Mouse (Mus musculus): ENCODE data around the gene Vsir. TPM values are rescaled to one million over a fixed set of nuclear protein-coding genes. Genes with fewer than 3 reads are reported as not detected.

Gene Vsir
- polyA plus RNA-seq, 1 experiment = 155 TPM

DNA sequence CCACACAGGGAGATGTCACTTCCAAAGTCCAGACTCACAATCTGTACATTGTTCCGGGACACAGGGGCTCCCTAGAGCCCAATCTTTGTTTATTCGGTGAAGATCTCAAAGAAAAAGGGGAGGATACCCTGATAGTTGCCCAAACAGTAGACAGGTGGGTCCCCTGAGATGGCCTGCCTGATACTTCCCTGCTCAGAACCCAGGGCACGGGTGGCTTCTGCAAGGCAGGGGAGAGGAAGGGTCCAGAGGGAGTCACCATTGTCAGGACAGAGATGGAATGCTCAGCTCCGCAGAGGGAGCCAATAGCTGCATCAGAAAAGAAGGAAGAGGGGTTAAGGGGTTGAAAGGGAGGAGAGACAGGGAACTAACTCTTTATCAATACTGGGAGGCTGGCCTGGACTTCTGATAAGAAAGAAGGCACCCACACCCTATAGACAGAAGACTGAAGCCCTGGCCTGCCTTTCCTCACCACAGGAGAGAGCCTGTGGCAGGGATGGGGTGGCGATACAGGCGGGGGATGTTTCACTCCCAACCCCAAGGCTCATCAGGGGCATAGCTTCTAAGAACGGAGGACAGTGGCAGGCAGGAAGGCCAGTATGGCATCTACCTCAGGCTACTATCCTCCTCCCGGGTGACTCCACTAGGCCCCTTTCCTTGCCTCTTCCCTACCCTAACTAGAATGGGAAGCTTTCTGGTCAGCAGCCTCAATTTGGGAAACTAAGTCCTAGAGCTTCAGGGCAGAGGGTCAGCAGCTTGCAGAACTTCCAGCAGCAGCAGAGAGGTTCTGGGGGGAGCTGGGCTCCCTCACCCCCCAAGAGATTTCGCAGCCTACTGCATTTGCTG, 1.3 kb downstream of the Vsir start:
- peaks cover 42% of the 10 kb centered on the region for H3K4me1 ChIP-seq (ENCODE audit: control insufficient read depth, insufficient read depth, insufficient read length)
- no peaks in the 10 kb centered on the region for H3K27me3 ChIP-seq (ENCODE audit: control insufficient read depth, insufficient read depth, low read length)
- H3K27ac ChIP-seq (ENCODE audit: insufficient read depth, low read length) = peak overlapping the region; percentile 93
- peak overlapping the region; percentile 77 for H3K4me3 ChIP-seq (ENCODE audit: extremely low read depth, insufficient read depth, insufficient read length)
- H3K36me3 ChIP-seq (ENCODE audit: control insufficient read depth, insufficient read depth, low read length) = no peaks in the 10 kb centered on the region
- TF ChIP-seq CTCF (IDR thresholded peaks at IDR 0.05; ENCODE audit: extremely low read depth, insufficient read depth, insufficient read length, insufficient replicate concordance) (no peak), POLR2A (IDR thresholded peaks at IDR 0.05; ENCODE audit: low read depth, low read length) (no peak)
- WGBS = 55% methylated on average over 9 of the region's 9 CpGs
- no peak for DNase-seq (ENCODE audit: low read depth in 1 of 2, low spot score in 2 of 2)

DNA sequence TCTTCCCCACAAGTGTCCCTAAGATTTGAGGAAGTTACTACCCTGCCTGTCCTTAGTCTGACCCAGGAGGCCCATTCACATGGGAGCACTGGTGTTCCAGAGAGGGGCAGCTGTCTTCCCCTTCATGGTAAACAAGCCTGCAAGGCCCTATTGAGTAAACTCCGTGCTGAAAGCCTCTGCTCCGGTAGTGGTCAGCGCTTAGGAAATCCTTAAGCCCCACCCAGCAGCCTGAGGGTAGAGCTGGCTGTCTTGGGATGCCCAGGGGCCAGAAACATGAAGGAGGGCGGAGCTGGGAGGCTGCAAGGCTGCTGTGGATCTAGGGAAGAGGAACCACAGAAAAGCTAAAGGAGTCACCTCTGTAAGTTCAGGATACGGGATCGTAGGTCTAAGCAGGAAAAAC, 2.4 kb downstream of the Vsir start:
- H3K4me3 ChIP-seq (ENCODE audit: extremely low read depth, insufficient read depth, insufficient read length) = peak overlapping the region; percentile 77; the same call in 1 of the 2 replicates
- H3K4me1 ChIP-seq (ENCODE audit: control insufficient read depth, insufficient read depth, insufficient read length) = peaks cover 42% of the 10 kb centered on the region
- 40% methylated on average over 6 of the region's 6 CpGs for WGBS
- H3K27ac ChIP-seq (ENCODE audit: insufficient read depth, low read length) = peak overlapping the region; percentile 93
- H3K36me3 ChIP-seq (ENCODE audit: control insufficient read depth, insufficient read depth, low read length) = no peaks in the 10 kb centered on the region
- no peak for DNase-seq (ENCODE audit: low read depth in 1 of 2, low spot score in 2 of 2)
- H3K27me3 ChIP-seq (ENCODE audit: control insufficient read depth, insufficient read depth, low read length) = no peaks in the 10 kb centered on the region
- TF ChIP-seq CTCF (IDR thresholded peaks at IDR 0.05; ENCODE audit: extremely low read depth, insufficient read depth, insufficient read length, insufficient replicate concordance) = no peak
- no peak for TF ChIP-seq POLR2A (IDR thresholded peaks at IDR 0.05; ENCODE audit: low read depth, low read length)

DNA sequence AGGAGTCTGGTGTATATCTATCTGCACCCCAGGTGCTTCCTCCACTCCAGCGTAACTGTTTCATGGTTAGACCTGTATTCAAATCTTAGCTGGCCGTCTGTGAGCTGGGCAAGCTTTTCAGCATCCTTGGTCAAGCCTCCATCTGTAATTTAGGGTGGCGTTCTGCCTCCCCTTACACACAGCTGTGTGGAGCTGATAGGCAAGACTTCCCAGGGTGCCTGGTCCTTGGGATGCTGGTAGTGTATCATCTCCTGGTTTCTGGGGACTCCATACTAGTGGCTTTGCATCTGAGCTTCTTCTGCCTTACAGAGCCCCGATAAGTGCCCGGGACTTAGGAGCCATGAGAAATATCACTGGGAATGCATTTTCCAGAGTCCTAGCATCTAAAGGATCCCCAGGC, 3.0 kb downstream of the Vsir start:
- no peak for DNase-seq (ENCODE audit: low read depth in 1 of 2, low spot score in 2 of 2)
- Histone ChIP-seq H3K27ac (ENCODE audit: insufficient read depth, low read length) (peak overlapping the region; percentile 93), H3K27me3 (ENCODE audit: control insufficient read depth, insufficient read depth, low read length) (no peaks in the 10 kb centered on the region), H3K4me3 (ENCODE audit: extremely low read depth, insufficient read depth, insufficient read length) (0 out of 2 replicates have a peak overlapping the region, but pooled peaks have one; percentile 15), H3K36me3 (ENCODE audit: control insufficient read depth, insufficient read depth, low read length) (no peaks in the 10 kb centered on the region), H3K4me1 (ENCODE audit: control insufficient read depth, insufficient read depth, insufficient read length) (peaks cover 39% of the 10 kb centered on the region)
- TF ChIP-seq POLR2A (IDR thresholded peaks at IDR 0.05; ENCODE audit: low read depth, low read length) = no peak
- TF ChIP-seq CTCF (IDR thresholded peaks at IDR 0.05; ENCODE audit: extremely low read depth, insufficient read depth, insufficient read length, insufficient replicate concordance) = no peak
- 63% methylated on average over 5 of the region's 5 CpGs for WGBS

DNA sequence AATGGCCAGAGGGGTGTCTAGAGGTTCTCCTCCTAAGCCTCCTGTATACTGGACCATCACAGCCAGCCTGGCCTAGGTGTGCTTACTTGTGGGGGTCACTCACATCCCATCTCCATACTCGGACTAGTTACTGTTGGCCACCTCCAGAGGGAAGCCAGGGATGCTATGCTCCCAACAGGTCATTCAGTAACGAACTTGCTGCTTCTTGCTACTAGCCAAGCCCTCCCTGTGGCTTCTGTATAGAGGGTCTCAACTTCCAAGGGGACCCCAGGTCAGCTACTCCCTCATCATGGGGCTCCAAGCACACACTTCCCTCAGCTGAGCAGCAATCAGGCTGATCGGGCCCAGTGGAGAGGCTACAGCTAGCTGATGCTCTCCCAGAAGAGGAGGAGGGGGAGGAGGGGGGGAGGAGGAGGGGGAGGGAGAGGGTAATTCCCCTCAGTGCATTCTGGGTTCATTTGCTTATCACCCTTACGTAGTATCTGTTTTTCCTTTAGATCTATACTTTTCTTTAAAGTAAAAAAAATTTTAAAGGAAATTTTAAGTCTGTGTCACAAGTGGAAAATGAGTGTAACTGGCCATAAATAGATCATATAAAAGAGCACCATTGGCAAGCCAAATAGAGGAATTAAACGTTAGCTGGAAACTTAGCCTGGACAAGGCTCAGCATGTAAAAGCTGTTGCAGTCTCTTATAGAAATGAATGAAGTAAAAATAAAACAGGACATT, 3.6 kb downstream of the Vsir start:
- no peak for TF ChIP-seq CTCF (IDR thresholded peaks at IDR 0.05; ENCODE audit: extremely low read depth, insufficient read depth, insufficient read length, insufficient replicate concordance)
- TF ChIP-seq POLR2A (IDR thresholded peaks at IDR 0.05; ENCODE audit: low read depth, low read length) = no peak
- Histone ChIP-seq H3K27me3 (ENCODE audit: control insufficient read depth, insufficient read depth, low read length) (no peaks in the 10 kb centered on the region), H3K36me3 (ENCODE audit: control insufficient read depth, insufficient read depth, low read length) (no peaks in the 10 kb centered on the region), H3K4me1 (ENCODE audit: control insufficient read depth, insufficient read depth, insufficient read length) (peaks cover 39% of the 10 kb centered on the region), H3K27ac (ENCODE audit: insufficient read depth, low read length) (peak overlapping the region; percentile 93), H3K4me3 (ENCODE audit: extremely low read depth, insufficient read depth, insufficient read length) (peak overlapping the region; percentile 40)
- peak in 1 of 2 experiments; percentile 55 for DNase-seq (ENCODE audit: low read depth in 1 of 2, low spot score in 2 of 2)
- WGBS = 26% methylated on average over 5 of the region's 5 CpGs

DNA sequence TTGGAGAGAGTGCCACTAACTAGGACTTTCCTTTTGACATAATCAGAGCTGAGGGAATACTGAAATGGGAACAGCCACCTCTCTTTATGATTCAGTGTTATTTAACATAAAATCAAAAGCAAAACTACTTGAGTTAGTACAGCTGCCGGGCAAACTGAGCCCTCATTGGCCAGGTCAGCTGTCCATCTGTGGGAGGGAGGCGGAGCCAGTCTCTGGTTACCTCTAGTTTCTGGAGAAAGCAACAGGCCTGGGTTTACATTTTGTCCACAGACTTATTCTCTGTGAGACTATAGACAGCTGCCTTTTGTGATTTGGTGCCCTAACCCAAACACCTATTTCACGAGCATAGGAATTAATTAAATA, 4.1 kb downstream of the Vsir start:
- TF ChIP-seq POLR2A (IDR thresholded peaks at IDR 0.05; ENCODE audit: low read depth, low read length) = no peak
- no peak for TF ChIP-seq CTCF (IDR thresholded peaks at IDR 0.05; ENCODE audit: extremely low read depth, insufficient read depth, insufficient read length, insufficient replicate concordance)
- 7% methylated on average over 3 of the region's 3 CpGs for WGBS
- peaks cover 39% of the 10 kb centered on the region for H3K4me1 ChIP-seq (ENCODE audit: control insufficient read depth, insufficient read depth, insufficient read length)

DNA sequence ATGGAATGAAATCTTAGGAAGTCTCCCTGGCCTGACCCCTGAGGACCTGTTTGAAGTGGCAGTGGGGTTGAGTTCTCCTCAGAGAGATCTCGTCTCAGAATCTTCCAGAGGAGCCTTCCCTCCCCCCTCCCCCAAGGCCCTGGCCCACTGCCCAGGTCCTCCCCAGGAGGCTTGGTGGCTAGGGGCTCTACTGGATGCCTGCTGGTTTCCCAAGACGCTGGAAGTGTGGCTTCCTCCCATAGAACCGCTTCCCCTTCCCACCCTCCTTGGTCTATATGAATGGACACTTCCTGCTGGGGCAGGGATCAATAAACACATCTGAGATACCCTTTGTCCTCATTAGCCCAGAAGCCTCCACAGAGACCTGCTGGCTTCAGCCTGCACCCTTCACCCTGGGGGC, 4.6 kb downstream of the Vsir start:
- no peak for DNase-seq (ENCODE audit: low read depth in 1 of 2, low spot score in 2 of 2)
- no peaks in the 10 kb centered on the region for H3K27me3 ChIP-seq (ENCODE audit: control insufficient read depth, insufficient read depth, low read length)
- WGBS = 22% methylated on average over 3 of the region's 3 CpGs
- H3K27ac ChIP-seq (ENCODE audit: insufficient read depth, low read length) = peak overlapping the region; percentile 77
- H3K4me1 ChIP-seq (ENCODE audit: control insufficient read depth, insufficient read depth, insufficient read length) = peaks cover 38% of the 10 kb centered on the region
- TF ChIP-seq POLR2A (IDR thresholded peaks at IDR 0.05; ENCODE audit: low read depth, low read length) = no peak
- TF ChIP-seq CTCF (IDR thresholded peaks at IDR 0.05; ENCODE audit: extremely low read depth, insufficient read depth, insufficient read length, insufficient replicate concordance) = no peak
- H3K4me3 ChIP-seq (ENCODE audit: extremely low read depth, insufficient read depth, insufficient read length) = peak overlapping the region; percentile 4; the same call in 1 of the 2 replicates
- no peaks in the 10 kb centered on the region for H3K36me3 ChIP-seq (ENCODE audit: control insufficient read depth, insufficient read depth, low read length)

More for the DNA sequence above, 4.1 kb downstream of the Vsir start:
- peak overlapping the region; percentile 40 for H3K4me3 ChIP-seq (ENCODE audit: extremely low read depth, insufficient read depth, insufficient read length)
- no peaks in the 10 kb centered on the region for H3K27me3 ChIP-seq (ENCODE audit: control insufficient read depth, insufficient read depth, low read length)
- H3K27ac ChIP-seq (ENCODE audit: insufficient read depth, low read length) = peak overlapping the region; percentile 77
- DNase-seq (ENCODE audit: low read depth in 1 of 2, low spot score in 2 of 2) = peak; percentile 87 to 97
- no peaks in the 10 kb centered on the region for H3K36me3 ChIP-seq (ENCODE audit: control insufficient read depth, insufficient read depth, low read length)

Data from spleen, adult 2 months (tissue).